Mouse (Mus musculus) spleen, adult 2 months (tissue): Measurements from ENCODE around the gene Slc22a5.

Experiments used
- CTCF ChIP-seq: fragments of 200-500 bp; IDR thresholded peaks from 2 replicates; pipeline ENCODE4 v1.5.1; 2011; ENCODE audit warnings: mild to moderate bottlenecking, inconsistent platforms; ENCODE audit not compliant: insufficient read depth, insufficient read length, insufficient replicate concordance; ENCODE audit errors: extremely low read depth
- POLR2A ChIP-seq: fragments of 200-500 bp; IDR thresholded peaks from 2 replicates; pipeline ENCODE4 v1.6.1; 2011; ENCODE audit warnings: low read depth, low read length, inconsistent platforms

DNA sequence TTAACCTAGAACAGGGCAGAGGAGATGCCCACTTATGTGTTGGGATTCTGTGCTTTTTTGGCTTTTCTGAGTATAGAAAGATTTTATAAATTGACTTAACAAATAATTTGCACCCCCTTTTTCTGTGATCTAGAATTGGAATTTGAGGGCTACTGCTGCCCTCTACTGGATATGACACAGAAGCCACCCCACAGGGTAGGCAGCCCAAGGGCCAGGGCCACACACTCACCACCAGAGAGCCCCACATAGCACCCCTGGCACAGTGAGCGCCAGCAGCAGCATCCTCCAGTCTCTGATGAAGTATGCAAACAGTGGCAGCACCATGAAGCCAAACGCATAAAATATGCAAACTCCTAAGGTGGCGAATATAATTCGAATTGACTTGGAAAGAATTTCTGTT, 16.8 kb downstream of the Slc22a5 start:
- no peak for TF ChIP-seq CTCF
- no peak for TF ChIP-seq POLR2A
